ENCODE assay signal across 26 mouse cellular contexts in the genomic region with DNA sequence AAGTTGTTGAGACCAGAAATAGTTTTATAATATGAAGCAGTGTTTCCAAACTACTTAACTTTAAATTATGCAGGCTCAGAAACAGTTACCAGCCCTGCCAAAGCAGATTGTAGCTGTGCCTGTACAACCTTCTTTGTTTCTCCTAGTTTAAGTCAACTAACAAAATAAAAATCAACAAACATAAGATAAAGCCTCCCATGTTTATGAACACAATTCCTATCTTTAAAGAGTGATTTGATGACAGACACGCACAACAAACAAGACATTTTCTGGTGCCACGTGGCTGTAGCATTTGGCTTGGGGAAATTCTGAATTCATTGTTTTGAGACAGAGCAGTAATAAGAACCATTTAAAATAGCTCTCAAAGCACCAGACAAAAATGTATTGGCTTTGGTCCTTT.
DNase-seq lines count a peak whose midpoint lies in the region; ATAC-seq and TF ChIP-seq lines count a peak whose summit lies in the region.
"Had no signal": no experiment of that assay in that cellular context is flagged by ENCODE, and none has a peak within 500 bp of the region (broad histone marks: within the 10 kb centered on the region; RNA-seq: fewer than 3 reads in every experiment).

No protein-coding gene starts in this region.

- no peak overlapping the region for H3K9ac ChIP-seq in forebrain, embryonic 13.5 days
- H3K9ac ChIP-seq in forebrain, embryonic 12.5 days, result no peak overlapping the region
- no peak overlapping the region for H3K9ac ChIP-seq in forebrain, postnatal 0 days
- H3K9ac ChIP-seq: embryonic facial prominence, embryonic 12.5 days; heart, embryonic 13.5 days; hindbrain, embryonic 12.5 days; hindbrain, embryonic 15.5 days had no signal

- ATAC-seq in forebrain, embryonic 13.5 days, result peak; percentile 50; the same call in 1 of the 2 replicates
- ATAC-seq in forebrain, embryonic 12.5 days (ENCODE audit: low FRiP score), result no peak
- ATAC-seq in forebrain, postnatal 0 days, result peak; percentile 77
- ATAC-seq: intestine, postnatal 0 days; Patski had no signal

- WGBS in forebrain, embryonic 13.5 days, result 78% methylated on average over 2 of the region's 2 CpGs
- 81% methylated on average over 2 of the region's 2 CpGs for WGBS in forebrain, embryonic 12.5 days
- 34% methylated on average over 2 of the region's 2 CpGs for WGBS in forebrain, postnatal 0 days

- no peaks in the 10 kb centered on the region for H3K9me3 ChIP-seq in forebrain, embryonic 13.5 days (replicated peaks)
- H3K9me3 ChIP-seq in forebrain, embryonic 12.5 days, result no peaks in the 10 kb centered on the region
- H3K9me3 ChIP-seq in forebrain, postnatal 0 days (ENCODE audit: low read length), result no peaks in the 10 kb centered on the region
- H3K9me3 ChIP-seq: embryonic facial prominence, embryonic 12.5 days; heart, embryonic 10.5 days; heart, embryonic 13.5 days; hindbrain, embryonic 12.5 days; hindbrain, embryonic 15.5 days had no signal

- H3K36me3 ChIP-seq in forebrain, embryonic 13.5 days (ENCODE audit: poor library complexity, severe bottlenecking), result no peaks in the 10 kb centered on the region
- H3K36me3 ChIP-seq in forebrain, embryonic 12.5 days (replicated peaks), result no peaks in the 10 kb centered on the region
- H3K36me3 ChIP-seq in forebrain, postnatal 0 days (ENCODE audit: insufficient read depth), result no peaks in the 10 kb centered on the region
- H3K36me3 ChIP-seq: embryonic facial prominence, embryonic 12.5 days; G1E; heart, embryonic 10.5 days; heart, embryonic 13.5 days; hindbrain, embryonic 12.5 days; hindbrain, embryonic 15.5 days had no signal

- no peak overlapping the region for H3K4me2 ChIP-seq in forebrain, embryonic 13.5 days
- no peak overlapping the region for H3K4me2 ChIP-seq in forebrain, embryonic 12.5 days
- no peak overlapping the region for H3K4me2 ChIP-seq in forebrain, postnatal 0 days (ENCODE audit: low read depth)
- H3K4me2 ChIP-seq: embryonic facial prominence, embryonic 12.5 days; heart, embryonic 13.5 days; hindbrain, embryonic 12.5 days; hindbrain, embryonic 15.5 days had no signal

- H3K27me3 ChIP-seq in forebrain, embryonic 13.5 days, result no peaks in the 10 kb centered on the region
- no peaks in the 10 kb centered on the region for H3K27me3 ChIP-seq in forebrain, embryonic 12.5 days
- H3K27me3 ChIP-seq in forebrain, postnatal 0 days (ENCODE audit: insufficient read depth, low read length), result no peaks in the 10 kb centered on the region; the same call in 1 of the 2 replicates
- H3K27me3 ChIP-seq: CH12.LX; embryonic facial prominence, embryonic 12.5 days; heart, embryonic 13.5 days; hindbrain, embryonic 12.5 days; hindbrain, embryonic 15.5 days; Patski had no signal

- H3K27ac ChIP-seq in forebrain, embryonic 13.5 days, result no peak overlapping the region
- H3K27ac ChIP-seq in forebrain, embryonic 12.5 days, result no peak overlapping the region
- peak overlapping the region; percentile 5; the same call in 1 of the 2 replicates for H3K27ac ChIP-seq in layer of hippocampus, adult 2 months
- no peak overlapping the region for H3K27ac ChIP-seq in forebrain, postnatal 0 days (ENCODE audit: low read depth, low read length)
- H3K27ac ChIP-seq: embryonic facial prominence, embryonic 12.5 days; heart, adult 2 months; heart, embryonic 10.5 days; heart, embryonic 13.5 days; hindbrain, embryonic 12.5 days; hindbrain, embryonic 15.5 days had no signal

- H3K4me1 ChIP-seq in forebrain, embryonic 13.5 days, result no peaks in the 10 kb centered on the region
- H3K4me1 ChIP-seq in forebrain, embryonic 12.5 days, result no peaks in the 10 kb centered on the region
- no peaks in the 10 kb centered on the region for H3K4me1 ChIP-seq in forebrain, postnatal 0 days (ENCODE audit: insufficient read depth)
- H3K4me1 ChIP-seq: embryonic facial prominence, embryonic 12.5 days; heart, embryonic 10.5 days; heart, embryonic 13.5 days; hindbrain, embryonic 12.5 days; hindbrain, embryonic 15.5 days had no signal

- H3K4me3 ChIP-seq in forebrain, embryonic 13.5 days, result no peak overlapping the region
- H3K4me3 ChIP-seq in forebrain, embryonic 12.5 days (replicated peaks), result no peak overlapping the region
- no peak overlapping the region for H3K4me3 ChIP-seq in layer of hippocampus, adult 2 months
- no peak overlapping the region for H3K4me3 ChIP-seq in forebrain, postnatal 0 days (ENCODE audit: low read depth, low read length)
- H3K4me3 ChIP-seq: embryonic facial prominence, embryonic 12.5 days; erythroblast, embryonic 14.5 days; heart, adult 2 months; heart, embryonic 10.5 days; heart, embryonic 13.5 days; hindbrain, embryonic 12.5 days; hindbrain, embryonic 15.5 days had no signal

- TF ChIP-seq CTCF in layer of hippocampus, adult 2 months (conservative IDR thresholded peaks at IDR 0.05), result no peak
- no peak for TF ChIP-seq CTCF in forebrain, postnatal 0 days (IDR thresholded peaks at IDR 0.05; ENCODE audit: low read depth)

- DNase-seq in layer of hippocampus, adult 2 months (ENCODE audit: low spot score in 2 of 2), result no peak
- DNase-seq in layer of hippocampus, adult 11-12 months (ENCODE audit: low spot score), result no peak
- DNase-seq in forebrain, postnatal 0 days, result peak; percentile 57
- DNase-seq in cerebellum, postnatal 14 days, result no peak
- DNase-seq: adrenal gland, postnatal 10 days; adrenal gland, postnatal 36 days; B cell, adult 2 months; cerebellum, adult 11-12 months; cerebellum, adult 8-10 months; cerebellum, postnatal 10 days; gastrocnemius, postnatal 10 days; gastrocnemius, postnatal 36 days; heart, adult 2 months; kidney, adult 2 months had no signal
